Mouse (Mus musculus): ENCODE measurements around the gene Dock2. TPM values are rescaled to one million over a fixed set of nuclear protein-coding genes. Genes with fewer than 3 reads are reported as not detected.

The Dock2 gene
- total RNA-seq, 4 experiments from 2014 or later: 0.39 to 0.67 (median 0.50) TPM

GRCm38 (mm10) chr11:34355406-34355805 lies 428.3 kb downstream of the Dock2 start:
- DNase-seq (ENCODE audit: low spot score in 2 of 2): no peak

- no peak for DNase-seq (ENCODE audit: low spot score in 2 of 2)
These were observed 434.1 kb downstream of the Dock2 start for GRCm38 (mm10) chr11:34349453-34350056.

- DNase-seq (ENCODE audit: low spot score in 2 of 2): no peak
These were observed 435.3 kb downstream of the Dock2 start for GRCm38 (mm10) chr11:34348287-34348918.

GRCm38 (mm10) chr11:34344310-34344709 lies 439.4 kb downstream of the Dock2 start:
- no peak for DNase-seq (ENCODE audit: low spot score in 2 of 2)

GRCm38 (mm10) chr11:34343742-34344307 lies 439.9 kb downstream of the Dock2 start:
- no peak for DNase-seq (ENCODE audit: low spot score in 2 of 2)

- DNase-seq (ENCODE audit: low spot score in 2 of 2): no peak
These were observed 444.0 kb downstream of the Dock2 start for GRCm38 (mm10) chr11:34339693-34340092.

- no peak for DNase-seq (ENCODE audit: low spot score in 2 of 2)
These were observed 445.8 kb downstream of the Dock2 start for GRCm38 (mm10) chr11:34337907-34338306.

- no peak for DNase-seq (ENCODE audit: low spot score in 2 of 2)
These were observed 451.2 kb downstream of the Dock2 start for GRCm38 (mm10) chr11:34332344-34333031.

- no peak for DNase-seq (ENCODE audit: low spot score in 2 of 2)
These were observed 460.0 kb downstream of the Dock2 start for GRCm38 (mm10) chr11:34323664-34324063.

- no peak for DNase-seq (ENCODE audit: low spot score in 2 of 2)
These were observed 464.4 kb downstream of the Dock2 start for GRCm38 (mm10) chr11:34319282-34319681.

GRCm38 (mm10) chr11:34317001-34317400 lies 466.7 kb downstream of the Dock2 start:
- no peak for DNase-seq (ENCODE audit: low spot score in 2 of 2)

- no peak for DNase-seq (ENCODE audit: low spot score in 2 of 2)
These were observed 467.5 kb downstream of the Dock2 start for GRCm38 (mm10) chr11:34316176-34316575.

- no peak for DNase-seq (ENCODE audit: low spot score in 2 of 2)
These were observed 468.3 kb downstream of the Dock2 start for GRCm38 (mm10) chr11:34315383-34315782.

GRCm38 (mm10) chr11:34314534-34315379 lies 468.9 kb downstream of the Dock2 start, which contains the start of gene Fam196b:
Fam196b (plus strand) TSS chr11:34314822.
- no peak for DNase-seq (ENCODE audit: low spot score in 2 of 2)

- no peak for DNase-seq (ENCODE audit: low spot score in 2 of 2)
These were observed 471.5 kb downstream of the Dock2 start for GRCm38 (mm10) chr11:34312208-34312607.

- DNase-seq (ENCODE audit: low spot score in 2 of 2): no peak
These were observed 472.0 kb downstream of the Dock2 start for GRCm38 (mm10) chr11:34311717-34312116.

GRCm38 (mm10) chr11:34309360-34309759 lies 474.3 kb downstream of the Dock2 start:
- no peak for DNase-seq (ENCODE audit: low spot score in 2 of 2)

GRCm38 (mm10) chr11:34308731-34309130 lies 475.0 kb downstream of the Dock2 start:
- DNase-seq (ENCODE audit: low spot score in 2 of 2): no peak

GRCm38 (mm10) chr11:34306231-34306630 lies 477.5 kb downstream of the Dock2 start:
- no peak for DNase-seq (ENCODE audit: low spot score in 2 of 2)

GRCm38 (mm10) chr11:34300064-34300463 lies 483.6 kb downstream of the Dock2 start:
- no peak for DNase-seq (ENCODE audit: low spot score in 2 of 2)

- no peak for DNase-seq (ENCODE audit: low spot score in 2 of 2)
These were observed 484.1 kb downstream of the Dock2 start for GRCm38 (mm10) chr11:34299550-34299949.
